Mouse (Mus musculus): ENCODE measurements around the gene H2-M10.5. TPM values are rescaled to one million over a fixed set of nuclear protein-coding genes. Genes with fewer than 3 reads are reported as not detected.
A peak's percentile ranks its signal among the peaks of the same experiment; 100 is the strongest.
"Not testable (repeated sequence)": the region's sequence is repeated elsewhere in the genome, so short reads cannot be mapped to it uniquely, and the experiment has no call there.

The H2-M10.5 gene
- polyA plus RNA-seq, 1 experiment from 2014 or later = not detected

GRCm38 (mm10) chr17:36799921-36800462, 27.3 kb downstream of the H2-M10.5 start:
- 71% methylated on average over 4 of the region's 4 CpGs for WGBS
- H3K9me3 ChIP-seq (ENCODE audit: control insufficient read depth, low read length); H3K36me3 ChIP-seq (ENCODE audit: control insufficient read depth, insufficient read depth, low read length); H3K4me2 ChIP-seq; H3K4me1 ChIP-seq (ENCODE audit: control insufficient read depth, insufficient read depth, low read length); H3K4me3 ChIP-seq (ENCODE audit: low read depth, low read length); DNase-seq (ENCODE audit: low spot score, missing footprints); H3K9ac ChIP-seq (ENCODE audit: low read length); ATAC-seq (ENCODE audit: low FRiP score); H3K27me3 ChIP-seq (ENCODE audit: control insufficient read depth, insufficient read depth, low read length); H3K27ac ChIP-seq (ENCODE audit: low read depth, low read length): not testable (repeated sequence)

DNA sequence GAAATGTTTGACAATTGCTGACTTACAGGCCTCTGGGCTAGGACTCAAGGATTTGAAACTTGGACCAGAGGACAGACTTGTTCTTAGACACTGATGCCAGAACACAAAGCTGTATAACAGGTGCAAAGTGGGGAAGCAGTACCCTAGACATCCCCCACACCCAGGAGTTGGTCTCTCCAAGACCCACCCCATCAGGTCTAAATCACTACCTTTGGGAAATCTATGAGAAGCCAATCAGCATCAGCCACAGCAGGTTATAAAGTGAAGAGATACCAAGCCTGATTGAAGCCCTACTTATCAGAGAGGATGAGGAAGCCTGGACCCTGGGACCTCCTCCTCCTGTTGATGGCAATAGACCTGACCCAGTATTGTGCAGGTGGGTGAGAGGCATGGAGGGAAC, 39.2 kb downstream of the H2-M10.5 start, which contains the start of gene H2-M10.6:
H2-M10.6 (plus strand) TSS at position 301 of the 400 bp plus-strand sequence.
- H3K9me3 ChIP-seq (ENCODE audit: control insufficient read depth, low read length) = no peaks in the 10 kb centered on the region
- no peak within 1 kb of the TSS for H3K4me3 ChIP-seq (ENCODE audit: low read depth, low read length)
- no peak within 1 kb of the TSS for H3K27ac ChIP-seq (ENCODE audit: low read depth, low read length)
- H3K4me1 ChIP-seq (ENCODE audit: control insufficient read depth, insufficient read depth, low read length) = no peaks in the 10 kb centered on the region
- no peak for ATAC-seq (ENCODE audit: low FRiP score)
- no peak within 1 kb of the TSS for H3K4me2 ChIP-seq
- no peaks in the 10 kb centered on the region for H3K36me3 ChIP-seq (ENCODE audit: control insufficient read depth, insufficient read depth, low read length)
- DNase-seq (ENCODE audit: low spot score, missing footprints) = no peak
- no peak within 1 kb of the TSS for H3K9ac ChIP-seq (ENCODE audit: low read length)
- no peaks in the 10 kb centered on the region for H3K27me3 ChIP-seq (ENCODE audit: control insufficient read depth, insufficient read depth, low read length)

GRCm38 (mm10) chr17:36824005-36824404, 51.3 kb downstream of the H2-M10.5 start:
- H3K9me3 ChIP-seq (ENCODE audit: control insufficient read depth, low read length) = no peaks in the 10 kb centered on the region

DNA sequence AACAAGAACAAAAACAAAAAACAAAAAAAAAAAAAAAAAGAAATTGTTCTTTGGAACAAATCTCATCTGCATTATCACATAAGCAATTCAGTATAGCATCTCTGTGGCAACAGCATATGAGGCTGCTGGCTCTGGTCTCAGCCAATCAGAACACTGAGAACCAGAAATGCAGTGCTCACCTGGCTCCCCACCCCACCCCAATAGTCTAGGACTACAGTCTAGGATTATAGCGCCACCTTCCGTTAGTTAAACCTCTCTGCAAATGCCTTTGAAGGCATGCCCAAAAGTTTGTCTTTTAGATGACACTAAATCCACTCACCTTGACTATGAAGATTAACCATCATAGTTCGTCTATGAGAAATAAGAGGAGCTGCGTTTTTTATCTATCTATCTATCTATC, 52.8 kb downstream of the H2-M10.5 start:
- Histone ChIP-seq H3K36me3 (ENCODE audit: control insufficient read depth, insufficient read depth, low read length) (no peaks in the 10 kb centered on the region), H3K4me2 (no peak overlapping the region), H3K9ac (ENCODE audit: low read length) (no peak overlapping the region), H3K9me3 (ENCODE audit: control insufficient read depth, low read length) (no peaks in the 10 kb centered on the region), H3K4me1 (ENCODE audit: control insufficient read depth, insufficient read depth, low read length) (no peaks in the 10 kb centered on the region), H3K27ac (ENCODE audit: low read depth, low read length) (no peak overlapping the region), H3K27me3 (ENCODE audit: control insufficient read depth, insufficient read depth, low read length) (no peaks in the 10 kb centered on the region), H3K4me3 (ENCODE audit: low read depth, low read length) (no peak overlapping the region)
- 24% methylated on average over 4 of the region's 4 CpGs for WGBS
- ATAC-seq (ENCODE audit: low FRiP score) (no peak), DNase-seq (ENCODE audit: low spot score, missing footprints) (no peak)

More at GRCm38 (mm10) chr17:36824005-36824404, 51.3 kb downstream of the H2-M10.5 start:
- DNase-seq (ENCODE audit: low spot score, missing footprints) (peak; percentile 94), ATAC-seq (ENCODE audit: low FRiP score) (peak; percentile 44; the same call in 1 of the 2 replicates)
- H3K4me3 ChIP-seq (ENCODE audit: low read depth, low read length) = no peak overlapping the region
- no peaks in the 10 kb centered on the region for H3K36me3 ChIP-seq (ENCODE audit: control insufficient read depth, insufficient read depth, low read length)
- no peak overlapping the region for H3K9ac ChIP-seq (ENCODE audit: low read length)
- no peak overlapping the region for H3K27ac ChIP-seq (ENCODE audit: low read depth, low read length)
- no peaks in the 10 kb centered on the region for H3K27me3 ChIP-seq (ENCODE audit: control insufficient read depth, insufficient read depth, low read length)
- H3K4me2 ChIP-seq = no peak overlapping the region
- H3K4me1 ChIP-seq (ENCODE audit: control insufficient read depth, insufficient read depth, low read length) = no peaks in the 10 kb centered on the region

Other genes starting within 250 kb of the H2-M10.5 start
- not detected in 2 replicates for gene H2-M11, start 225.8 kb upstream of the H2-M10.5 start, polyA plus RNA-seq (2014; fragmentation: Nextera tagmentation; extraction: Ambion mirVana)
- not detected in 2 replicates for gene H2-M9, start 130.2 kb upstream of the H2-M10.5 start, polyA plus RNA-seq (2014; fragmentation: Nextera tagmentation; extraction: Ambion mirVana)
- gene H2-M1, start 100.7 kb upstream of the H2-M10.5 start, polyA plus RNA-seq (2014; fragmentation: Nextera tagmentation; extraction: Ambion mirVana) = not detected in 2 replicates
- not detected in 2 replicates for gene H2-M10.6, start 39.3 kb downstream of the H2-M10.5 start, polyA plus RNA-seq (2014; fragmentation: Nextera tagmentation; extraction: Ambion mirVana)
- 32.4 and 35.0 TPM in 2 replicates for gene Trim26, start 64.2 kb downstream of the H2-M10.5 start, polyA plus RNA-seq (2014; fragmentation: Nextera tagmentation; extraction: Ambion mirVana)
- 0.48 and 0.51 TPM in 2 replicates for gene Trim15, start 94.3 kb downstream of the H2-M10.5 start, polyA plus RNA-seq (2014; fragmentation: Nextera tagmentation; extraction: Ambion mirVana)
- gene Trim10, start 96.7 kb downstream of the H2-M10.5 start, polyA plus RNA-seq (2014; fragmentation: Nextera tagmentation; extraction: Ambion mirVana) = 7.7 and 8.1 TPM in 2 replicates
- not detected in 2 replicates for gene Trim40, start 117.2 kb downstream of the H2-M10.5 start, polyA plus RNA-seq (2014; fragmentation: Nextera tagmentation; extraction: Ambion mirVana)
- not detected in 2 replicates for gene Trim31, start 125.2 kb downstream of the H2-M10.5 start, polyA plus RNA-seq (2014; fragmentation: Nextera tagmentation; extraction: Ambion mirVana)
- 0.46 TPM in 2 replicates for gene Rnf39, start 170.0 kb downstream of the H2-M10.5 start, polyA plus RNA-seq (2014; fragmentation: Nextera tagmentation; extraction: Ambion mirVana)
- 152 and 157 TPM in 2 replicates for gene Ppp1r11, start 178.8 kb downstream of the H2-M10.5 start, polyA plus RNA-seq (2014; fragmentation: Nextera tagmentation; extraction: Ambion mirVana)
- 83.5 and 86.7 TPM in 2 replicates for gene Znrd1, start 185.6 kb downstream of the H2-M10.5 start, polyA plus RNA-seq (2014; fragmentation: Nextera tagmentation; extraction: Ambion mirVana)
- gene Znrd1as, start 185.7 kb downstream of the H2-M10.5 start, polyA plus RNA-seq (2014; fragmentation: Nextera tagmentation; extraction: Ambion mirVana) = 8.5 and 9.4 TPM in 2 replicates
- 0.39 TPM in 1 of 2 replicates, not detected in the other for gene 2410137M14Rik, start 208.3 kb downstream of the H2-M10.5 start, polyA plus RNA-seq (2014; fragmentation: Nextera tagmentation; extraction: Ambion mirVana)
- 0.41 and 0.67 TPM in 2 replicates for gene H2-M5, start 216.6 kb downstream of the H2-M10.5 start, polyA plus RNA-seq (2014; fragmentation: Nextera tagmentation; extraction: Ambion mirVana)
- gene Zfp57, start 228.3 kb downstream of the H2-M10.5 start, polyA plus RNA-seq (2014; fragmentation: Nextera tagmentation; extraction: Ambion mirVana) = 89.9 and 102 TPM in 2 replicates